Mouse (Mus musculus) heart, embryonic 16.5 days (tissue): ENCODE data around the gene Cd300lg. TPM values are rescaled to one million over a fixed set of nuclear protein-coding genes. Genes with fewer than 3 reads are reported as not detected.

Experiments used
- ATAC-seq: fragments of 200-750 bp; cut with Nextera tagmentation; replicated peaks from 2 replicates; pipeline ENCODE4 v1.8.0; 2017; ENCODE audit warnings: moderate number of reproducible peaks; ENCODE audit not compliant: insufficient read depth, low FRiP score; ENCODE audit errors: extremely low read depth
- H3K27ac ChIP-seq: fragments of 300-500 bp; sonication (generic); 2 replicates; pipeline ENCODE4 v1.5.1; 2014; ENCODE audit warnings: mild to moderate bottlenecking, low read length, control low read depth, moderate library complexity
- H3K27me3 ChIP-seq: fragments of 300-500 bp; sonication (generic); 2 replicates; pipeline ENCODE4 v1.6.1; 2014; ENCODE audit warnings: low read length, mixed read lengths; ENCODE audit not compliant: control insufficient read depth, insufficient read depth
- H3K36me3 ChIP-seq: fragments of 300-500 bp; sonication (generic); 2 replicates; pipeline ENCODE4 v1.6.1; 2014; ENCODE audit not compliant: control insufficient read depth, insufficient read depth
- H3K4me1 ChIP-seq: fragments of 300-500 bp; sonication (generic); 2 replicates; pipeline ENCODE4 v1.6.1; 2014; ENCODE audit warnings: low read length, mixed read lengths; ENCODE audit not compliant: control insufficient read depth, insufficient read depth
- H3K4me2 ChIP-seq: fragments of 300-500 bp; sonication (generic); 2 replicates; pipeline ENCODE4 v1.6.1; 2014; ENCODE audit warnings: low read depth, mild to moderate bottlenecking, control low read depth, low read length
- H3K4me3 ChIP-seq: fragments of 300-500 bp; sonication (generic); 2 replicates; pipeline ENCODE4 v1.5.1; 2014; ENCODE audit warnings: mild to moderate bottlenecking, control low read depth, low read length
- H3K9ac ChIP-seq: fragments of 300-500 bp; sonication (generic); 2 replicates; pipeline ENCODE4 v1.6.1; 2014; ENCODE audit warnings: low read length, control low read depth
- H3K9me3 ChIP-seq: fragments of 300-500 bp; sonication (generic); replicated peaks from 2 replicates; pipeline ENCODE4 v1.6.1; 2016; ENCODE audit warnings: low read length; ENCODE audit not compliant: control insufficient read depth
- WGBS: fragments of 180-500 bp; shearing (Covaris S2); extraction: QIAGEN DNeasy Blood & Tissue Kit; methylation state at CpG from one replicate; pipeline ENCODE4 v1.1.7; 2014; 5-methylcytosine and 5-hydroxymethylcytosine counted together
- polyA plus RNA-seq: library from polyadenylated mRNA; unstranded; fragments of >200 nt; fragmentation: Nextera tagmentation; extraction: Ambion mirVana; gene quantifications from 2 replicates; pipeline ENCODE4 v1.2.1, GENCODE M21; 2015

Cd300lg gene
- 11.6 TPM in 2 replicates for polyA plus RNA-seq

- WGBS, result 45% methylated on average over 5 of the region's 5 CpGs
- H3K27me3 ChIP-seq, result no peaks in the 10 kb centered on the region
- ATAC-seq, result no peak
- H3K9ac ChIP-seq, result 0 out of 2 replicates have a peak within 1 kb of the TSS, but pooled peaks have one; percentile 4
- peaks cover 3% of the 10 kb centered on the region; the same call in 1 of the 2 replicates for H3K36me3 ChIP-seq
- H3K4me3 ChIP-seq, result peak within 1 kb of the TSS; percentile 39
- H3K9me3 ChIP-seq, result peaks cover 7% of the 10 kb centered on the region; the same call in 1 of the 2 replicates
- H3K27ac ChIP-seq, result no peak within 1 kb of the TSS
- no peaks in the 10 kb centered on the region for H3K4me1 ChIP-seq
- H3K4me2 ChIP-seq, result 0 out of 2 replicates have a peak within 1 kb of the TSS, but pooled peaks have one; percentile 33
Observed at GRCm38 (mm10) chr11:102041350-102041949, at the start of gene Cd300lg. Gene Cd300lg (plus strand): TSS chr11:102041509.

GRCm38 (mm10) chr11:101991813-101992212 is 49.5 kb upstream of the Cd300lg start:
- Histone ChIP-seq H3K9ac (no peak overlapping the region), H3K9me3 (no peaks in the 10 kb centered on the region), H3K27ac (no peak overlapping the region), H3K4me3 (no peak overlapping the region), H3K27me3 (no peaks in the 10 kb centered on the region), H3K4me1 (peaks cover 6% of the 10 kb centered on the region), H3K36me3 (no peaks in the 10 kb centered on the region), H3K4me2 (no peak overlapping the region)
- WGBS, result 70% methylated on average over 3 of the region's 3 CpGs
- ATAC-seq, result no peak

GRCm38 (mm10) chr11:101992411-101992810 is 48.9 kb upstream of the Cd300lg start:
- Histone ChIP-seq H3K9me3 (no peaks in the 10 kb centered on the region), H3K36me3 (no peaks in the 10 kb centered on the region), H3K27ac (no peak overlapping the region), H3K4me2 (no peak overlapping the region), H3K4me1 (peaks cover 6% of the 10 kb centered on the region), H3K27me3 (no peaks in the 10 kb centered on the region), H3K9ac (no peak overlapping the region), H3K4me3 (no peak overlapping the region)
- no peak for ATAC-seq
- WGBS, result 84% methylated on average over 7 of the region's 7 CpGs

GRCm38 (mm10) chr11:101994100-101994499 is 47.2 kb upstream of the Cd300lg start:
- no peak overlapping the region for H3K4me2 ChIP-seq
- no peak overlapping the region for H3K4me3 ChIP-seq
- H3K27ac ChIP-seq, result peak overlapping the region; percentile 67
- peaks cover 8% of the 10 kb centered on the region for H3K4me1 ChIP-seq
- 36% methylated on average over 8 of the region's 8 CpGs for WGBS
- peak; percentile 55; the same call in 1 of the 2 replicates for ATAC-seq
- H3K9ac ChIP-seq, result no peak overlapping the region
- no peaks in the 10 kb centered on the region for H3K27me3 ChIP-seq
- H3K36me3 ChIP-seq, result no peaks in the 10 kb centered on the region
- H3K9me3 ChIP-seq, result no peaks in the 10 kb centered on the region

- Histone ChIP-seq H3K4me3 (no peak overlapping the region), H3K9ac (no peak overlapping the region), H3K4me2 (no peak overlapping the region), H3K4me1 (peaks cover 8% of the 10 kb centered on the region), H3K36me3 (no peaks in the 10 kb centered on the region), H3K27me3 (no peaks in the 10 kb centered on the region), H3K27ac (no peak overlapping the region), H3K9me3 (no peaks in the 10 kb centered on the region)
- ATAC-seq, result no peak
- 84% methylated on average over 7 of the region's 7 CpGs for WGBS
Observed at GRCm38 (mm10) chr11:101995938-101996337, 45.4 kb upstream of the Cd300lg start.

- no peak overlapping the region for H3K9ac ChIP-seq
- no peak overlapping the region for H3K4me2 ChIP-seq
- H3K9me3 ChIP-seq, result no peaks in the 10 kb centered on the region
- no peaks in the 10 kb centered on the region for H3K36me3 ChIP-seq
- peak overlapping the region; percentile 27; the same call in 1 of the 2 replicates for H3K27ac ChIP-seq
- no peak for ATAC-seq
- H3K4me1 ChIP-seq, result peaks cover 8% of the 10 kb centered on the region
- no peak overlapping the region for H3K4me3 ChIP-seq
- no peaks in the 10 kb centered on the region for H3K27me3 ChIP-seq
- 42% methylated on average over 5 of the region's 5 CpGs for WGBS
Observed at GRCm38 (mm10) chr11:101998258-101998657, 43.1 kb upstream of the Cd300lg start.

GRCm38 (mm10) chr11:101999466-101999865 is 41.8 kb upstream of the Cd300lg start:
- Histone ChIP-seq H3K4me1 (peaks cover 2% of the 10 kb centered on the region; the same call in 1 of the 2 replicates), H3K9ac (no peak overlapping the region), H3K9me3 (no peaks in the 10 kb centered on the region), H3K27me3 (no peaks in the 10 kb centered on the region), H3K4me2 (no peak overlapping the region), H3K4me3 (no peak overlapping the region), H3K36me3 (no peaks in the 10 kb centered on the region), H3K27ac (no peak overlapping the region)
- ATAC-seq, result no peak
- 49% methylated on average over 4 of the region's 4 CpGs for WGBS

- Histone ChIP-seq H3K27me3 (no peaks in the 10 kb centered on the region), H3K27ac (no peak overlapping the region), H3K4me2 (no peak overlapping the region), H3K4me1 (no peaks in the 10 kb centered on the region; the same call in 1 of the 2 replicates), H3K36me3 (no peaks in the 10 kb centered on the region), H3K4me3 (no peak overlapping the region), H3K9ac (no peak overlapping the region), H3K9me3 (no peaks in the 10 kb centered on the region)
- 87% methylated on average over 8 of the region's 8 CpGs for WGBS
- no peak for ATAC-seq
Observed at GRCm38 (mm10) chr11:102004251-102004650, 37.1 kb upstream of the Cd300lg start.

- Histone ChIP-seq H3K4me1 (no peaks in the 10 kb centered on the region; the same call in 1 of the 2 replicates), H3K27ac (no peak overlapping the region), H3K4me2 (no peak overlapping the region), H3K9me3 (no peaks in the 10 kb centered on the region), H3K4me3 (no peak overlapping the region), H3K9ac (no peak overlapping the region), H3K27me3 (no peaks in the 10 kb centered on the region), H3K36me3 (no peaks in the 10 kb centered on the region)
- 75% methylated on average over 9 of the region's 9 CpGs for WGBS
- ATAC-seq, result no peak
Observed at GRCm38 (mm10) chr11:102006271-102006670, 35.0 kb upstream of the Cd300lg start.
